Mouse (Mus musculus) cerebellum, adult 11 months (tissue): ENCODE data around the gene Fkrp.

Experiments
- DNase-seq: peaks from one replicate; pipeline ENCODE4 v3.0.0; 2022

Gene Fkrp

GRCm38 (mm10) chr7:16784498-16784976 is 32.0 kb downstream of the Fkrp start:
- no peak for DNase-seq

GRCm38 (mm10) chr7:16783758-16784415 is 32.6 kb downstream of the Fkrp start:
- DNase-seq = no peak

GRCm38 (mm10) chr7:16783224-16783688 is 33.3 kb downstream of the Fkrp start:
- no peak for DNase-seq

GRCm38 (mm10) chr7:16782555-16783125 is 33.9 kb downstream of the Fkrp start:
- DNase-seq = no peak

GRCm38 (mm10) chr7:16781816-16782554 is 34.5 kb downstream of the Fkrp start:
- DNase-seq = no peak

- no peak for DNase-seq
Observed at GRCm38 (mm10) chr7:16781555-16781815, 35.0 kb downstream of the Fkrp start.

- peak; percentile 30 for DNase-seq
Observed at GRCm38 (mm10) chr7:16780825-16781554, 35.5 kb downstream of the Fkrp start, which contains the start of gene Slc1a5. Slc1a5 (plus strand) TSS chr7:16781340.

GRCm38 (mm10) chr7:16780076-16780475 is 36.5 kb downstream of the Fkrp start:
- DNase-seq = no peak

GRCm38 (mm10) chr7:16775888-16776287 is 40.6 kb downstream of the Fkrp start:
- DNase-seq = no peak

GRCm38 (mm10) chr7:16766443-16766842 is 50.1 kb downstream of the Fkrp start:
- DNase-seq = no peak

- DNase-seq = no peak
Observed at GRCm38 (mm10) chr7:16763463-16764218, 52.9 kb downstream of the Fkrp start.

GRCm38 (mm10) chr7:16761630-16762029 is 54.9 kb downstream of the Fkrp start:
- DNase-seq = no peak

- no peak for DNase-seq
Observed at GRCm38 (mm10) chr7:16761005-16761481, 55.5 kb downstream of the Fkrp start.

- DNase-seq = no peak
Observed at GRCm38 (mm10) chr7:16760292-16760691, 56.2 kb downstream of the Fkrp start.
